Mouse (Mus musculus) CH12.LX (cell line): ENCODE data around the gene Spag7. TPM values are rescaled to one million over a fixed set of nuclear protein-coding genes. Genes with fewer than 3 reads are reported as not detected.

Experiments used
- DNase-seq: peaks from one replicate; pipeline ENCODE4 v3.0.0-alpha.2; 2013; ENCODE audit errors: extremely low read depth
- H3K27ac ChIP-seq: 2 replicates; pipeline ENCODE4 v1.5.1; 2012; ENCODE audit warnings: low read depth, mild to moderate bottlenecking, control low read depth, moderate library complexity; ENCODE audit not compliant: insufficient read depth
- H3K27me3 ChIP-seq: replicated peaks from 2 replicates; pipeline ENCODE3; 2012; ENCODE audit warnings: inconsistent platforms
- H3K36me3 ChIP-seq, 2 experiments: replicated peaks in 1 of 2; 2 replicates each; pipeline versions ENCODE3 to v1.6.1; 2012; ENCODE audit warnings: inconsistent platforms in 1 of 2, low read length in 1 of 2, mild to moderate bottlenecking in 1 of 2, mixed read lengths in 1 of 2, moderate library complexity in 1 of 2; ENCODE audit not compliant: control insufficient read depth in 1 of 2, insufficient read depth in 1 of 2
- H3K4me1 ChIP-seq, 2 experiments: 2 replicates each; pipeline ENCODE4 v1.6.1; 2012; ENCODE audit warnings: inconsistent platforms in 1 of 2, moderate library complexity in 1 of 2; ENCODE audit not compliant: insufficient read depth in 2 of 2, control insufficient read depth in 1 of 2
- H3K4me2 ChIP-seq: 2 replicates; pipeline ENCODE4 v1.6.1; 2012; ENCODE audit warnings: low read depth, mild to moderate bottlenecking, control low read depth; ENCODE audit not compliant: poor library complexity, insufficient read depth, severe bottlenecking
- H3K4me3 ChIP-seq, 3 experiments: fragments of 150-350 bp in 1 of 3; sonication (generic) in 1 of 3; replicated peaks in 1 of 3; 2 replicates each; pipeline versions ENCODE3 to v1.5.1; 2011 to 2012; ENCODE audit warnings: low read depth in 2 of 3, low read length in 2 of 3, mild to moderate bottlenecking in 2 of 3, moderate library complexity in 2 of 3, control low read depth in 1 of 3, improper control_type of control experiment in 1 of 3, inconsistent platforms in 1 of 3, mixed read lengths in 1 of 3; ENCODE audit not compliant: poor library complexity in 1 of 3
- H3K79me2 ChIP-seq: replicated peaks from 2 replicates; pipeline ENCODE4 v1.6.1; 2012; ENCODE audit warnings: mild to moderate bottlenecking, moderate library complexity; ENCODE audit not compliant: control insufficient read depth, poor library complexity, insufficient read depth, severe bottlenecking; ENCODE audit errors: extremely low read depth
- H3K9ac ChIP-seq: 2 replicates; pipeline ENCODE4 v1.6.1; 2012; ENCODE audit warnings: low read depth, mild to moderate bottlenecking, control low read depth, moderate library complexity; ENCODE audit not compliant: insufficient read depth
- H3K9me3 ChIP-seq: replicated peaks from 2 replicates; pipeline ENCODE3; 2012; ENCODE audit warnings: low read length, inconsistent platforms, mixed read lengths
- BHLHE40 ChIP-seq: IDR thresholded peaks from 2 replicates; pipeline ENCODE4 v1.6.1; 2011; ENCODE audit warnings: mild to moderate bottlenecking, low read depth, low read length, improper control_type of control experiment
- CHD1 ChIP-seq: IDR thresholded peaks from 2 replicates; pipeline ENCODE4 v1.6.1; 2012; ENCODE audit warnings: low read depth, low read length, improper control_type of control experiment, inconsistent platforms
- CHD2 ChIP-seq: IDR thresholded peaks from 2 replicates; pipeline ENCODE4 v1.6.1; 2011; ENCODE audit warnings: low read length, improper control_type of control experiment
- EP300 ChIP-seq: IDR thresholded peaks from 2 replicates; pipeline ENCODE4 v1.6.1; 2011; ENCODE audit warnings: low read length, improper control_type of control experiment
- ETS1 ChIP-seq: conservative IDR thresholded peaks from 2 replicates; pipeline ENCODE4 v1.6.1; 2012; ENCODE audit warnings: low read depth, mild to moderate bottlenecking, inconsistent platforms, low read length, improper control_type of control experiment, moderate library complexity
- GABPA ChIP-seq: IDR thresholded peaks from 2 replicates; pipeline ENCODE4 v1.6.1; 2012; ENCODE audit warnings: low read depth, low read length, improper control_type of control experiment, inconsistent platforms; ENCODE audit not compliant: insufficient replicate concordance
- HCFC1 ChIP-seq: IDR thresholded peaks from 2 replicates; pipeline ENCODE4 v1.6.1; 2012; ENCODE audit warnings: low read depth, mild to moderate bottlenecking, inconsistent platforms, low read length, improper control_type of control experiment
- IRF4 ChIP-seq: IDR thresholded peaks from 2 replicates; pipeline ENCODE4 v1.6.1; 2014; ENCODE audit warnings: low read depth, mild to moderate bottlenecking, inconsistent platforms, low read length, improper control_type of control experiment
- JUN ChIP-seq: IDR thresholded peaks from 2 replicates; pipeline ENCODE4 v1.6.1; 2011; ENCODE audit warnings: low read depth, mild to moderate bottlenecking, low read length, improper control_type of control experiment, moderate library complexity; ENCODE audit not compliant: insufficient read depth
- MAFK ChIP-seq: IDR thresholded peaks from 2 replicates; pipeline ENCODE4 v1.6.1; 2011; ENCODE audit warnings: low read length, improper control_type of control experiment; ENCODE audit not compliant: insufficient replicate concordance
- MEF2A ChIP-seq: IDR thresholded peaks from 2 replicates; pipeline ENCODE4 v1.6.1; 2014; ENCODE audit warnings: low read depth, mild to moderate bottlenecking, inconsistent platforms, low read length, improper control_type of control experiment, borderline replicate concordance
- MXI1 ChIP-seq: IDR thresholded peaks from 2 replicates; pipeline ENCODE4 v1.6.1; 2011; ENCODE audit warnings: mild to moderate bottlenecking, low read depth, low read length, improper control_type of control experiment
- POLR2A ChIP-seq: IDR thresholded peaks from 2 replicates; pipeline ENCODE4 v1.6.1; 2011; ENCODE audit warnings: low read depth, mild to moderate bottlenecking, improper control_type of control experiment, low read length
- POLR2AphosphoS2 ChIP-seq: IDR thresholded peaks from 2 replicates; pipeline ENCODE4 v1.6.1; 2011; ENCODE audit warnings: low read depth, low read length, improper control_type of control experiment
- RCOR1 ChIP-seq: conservative IDR thresholded peaks from 2 replicates; pipeline ENCODE4 v1.6.1; 2012; ENCODE audit warnings: low read depth, mild to moderate bottlenecking, inconsistent platforms, low read length, improper control_type of control experiment
- SIN3A ChIP-seq: IDR thresholded peaks from 2 replicates; pipeline ENCODE4 v1.6.1; 2012; ENCODE audit warnings: low read length, improper control_type of control experiment, inconsistent platforms
- SMC3 ChIP-seq: IDR thresholded peaks from 2 replicates; pipeline ENCODE4 v1.6.1; 2011; ENCODE audit warnings: low read depth, low read length, improper control_type of control experiment
- ZC3H11A ChIP-seq: IDR thresholded peaks from 2 replicates; pipeline ENCODE4 v1.6.1; 2012; ENCODE audit warnings: low read depth, mild to moderate bottlenecking, inconsistent platforms, low read length, improper control_type of control experiment
- ZMIZ1 ChIP-seq: IDR thresholded peaks from 2 replicates; pipeline ENCODE4 v1.6.1; 2012; ENCODE audit warnings: low read depth, mild to moderate bottlenecking, inconsistent platforms, low read length, improper control_type of control experiment
- ZNF384 ChIP-seq: IDR thresholded peaks from 2 replicates; pipeline ENCODE4 v1.6.1; 2012; ENCODE audit warnings: low read depth, low read length, improper control_type of control experiment, inconsistent platforms
- dilution Hi-C: fragments of 300-500 bp; cut with MboI; formaldehyde crosslinking; loops from 2 replicates; pipeline ENCODE4 v1.14.3; 2020; ENCODE audit warnings: low sequenced_read_pairs; ENCODE audit not compliant: extremely low pct_unique_long_range_greater_than_20kb, extremely low pct_ligation_motif_present
- in situ Hi-C: fragments of 300-500 bp; cut with MboI; formaldehyde crosslinking; loops from 3 replicates; pipeline ENCODE4 v1.14.3; 2019; ENCODE audit warnings: low sequenced_read_pairs, low pct_ligation_motif_present, low pct_unique_long_range_greater_than_20kb, mixed read lengths
- polyA plus RNA-seq: library from polyadenylated mRNA; unstranded; fragments of >175 nt; gene quantifications from 2 replicates; pipeline ENCODE4 v1.2.1, GENCODE M21; 2012; ENCODE audit warnings: low read depth; ENCODE audit not compliant: insufficient read length
- total RNA-seq, 2 experiments: library from RNA; depleted of rRNA; stranded (reverse); fragments of 300-350 nt in 1 of 2; fragments of >200 nt in 1 of 2; gene quantifications; 2 replicates each; pipeline ENCODE4 v1.2.3; 2012 to 2014

Spag7 gene
- total and polyA plus RNA-seq, 3 experiments: 93.5 to 120 (median 105) TPM

DNA sequence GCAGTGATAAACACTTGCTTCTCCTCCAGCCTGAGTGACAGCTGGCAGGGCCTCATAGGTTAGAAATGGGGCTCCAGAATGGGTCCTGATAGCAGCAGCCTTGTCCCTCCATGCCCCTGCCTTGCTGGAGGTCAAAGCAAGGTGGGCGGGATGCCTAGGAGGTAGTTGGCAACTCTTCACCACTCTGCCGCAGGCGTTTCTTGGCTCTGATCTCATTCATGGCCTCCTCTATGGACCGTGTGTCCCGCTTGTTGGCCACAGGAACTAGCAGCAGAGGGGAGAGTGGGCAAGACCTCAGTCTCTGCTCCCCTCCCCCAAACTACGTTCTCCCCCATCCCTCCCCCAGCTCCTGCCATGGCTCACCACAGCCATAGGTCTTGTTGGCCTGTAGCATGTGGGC lies 5.3 kb downstream of the Spag7 start:
- TF ChIP-seq MAFK (no peak), ETS1 (no peak), GABPA (no peak)
- TF ChIP-seq, all 38 proteins: peak for 0
- in situ Hi-C loops (no loop called here), dilution Hi-C loops (no loop called here)
- Histone ChIP-seq H3K27ac (no peak overlapping the region), H3K4me3 (no peak overlapping the region), H3K9me3 (no peaks in the 10 kb centered on the region), H3K9ac (no peak overlapping the region), H3K79me2 (peaks cover 22% of the 10 kb centered on the region), H3K4me1 (peaks cover 10 to 19% of the 10 kb centered on the region in 2 experiments), H3K27me3 (no peaks in the 10 kb centered on the region), H3K4me2 (no peak overlapping the region), H3K36me3 (peaks cover 46 to 83% of the 10 kb centered on the region in 2 experiments)
- DNase-seq: no peak

DNA sequence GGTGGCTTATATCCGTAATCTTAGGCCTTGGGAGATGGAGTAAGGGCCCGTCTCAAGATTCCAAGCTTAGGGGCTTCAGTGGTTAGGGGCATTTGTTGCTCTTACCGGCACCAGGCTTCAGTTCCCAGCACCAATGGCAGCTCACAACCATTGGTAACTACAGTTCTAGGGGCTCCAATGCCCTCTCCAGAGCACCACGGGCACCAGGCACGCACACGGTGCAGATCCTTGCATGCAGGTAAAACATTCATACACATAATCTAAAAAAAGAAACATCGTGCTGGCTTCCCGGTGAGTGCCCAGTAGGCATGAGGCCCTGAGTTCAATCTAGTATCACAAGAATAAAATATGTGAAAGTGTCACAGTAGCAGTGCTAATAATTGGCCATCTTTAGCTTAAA lies 6.1 kb downstream of the Spag7 start:
- dilution Hi-C loops (no loop called here), in situ Hi-C loops (no loop called here)
- Histone ChIP-seq H3K9me3 (no peaks in the 10 kb centered on the region), H3K4me3 (no peak overlapping the region), H3K4me1 (peaks cover 10 to 25% of the 10 kb centered on the region in 2 experiments), H3K4me2 (no peak overlapping the region), H3K27ac (no peak overlapping the region), H3K27me3 (no peaks in the 10 kb centered on the region), H3K9ac (no peak overlapping the region), H3K36me3 (peaks cover 46 to 91% of the 10 kb centered on the region in 2 experiments), H3K79me2 (peaks cover 19% of the 10 kb centered on the region)
- TF ChIP-seq ZMIZ1 (no peak), RCOR1 (no peak), SIN3A (no peak), MAFK (no peak), ZC3H11A (no peak), BHLHE40 (no peak), CHD2 (no peak), SMC3 (no peak), JUN (no peak), POLR2AphosphoS2 (no peak), CHD1 (no peak), IRF4 (no peak), MXI1 (no peak), HCFC1 (no peak), EP300 (no peak), POLR2A (no peak), ZNF384 (no peak), MEF2A (no peak)
- no peak for DNase-seq
